Mouse (Mus musculus): Measurements from ENCODE around the gene Pnpla8.

Pnpla8 gene

DNA sequence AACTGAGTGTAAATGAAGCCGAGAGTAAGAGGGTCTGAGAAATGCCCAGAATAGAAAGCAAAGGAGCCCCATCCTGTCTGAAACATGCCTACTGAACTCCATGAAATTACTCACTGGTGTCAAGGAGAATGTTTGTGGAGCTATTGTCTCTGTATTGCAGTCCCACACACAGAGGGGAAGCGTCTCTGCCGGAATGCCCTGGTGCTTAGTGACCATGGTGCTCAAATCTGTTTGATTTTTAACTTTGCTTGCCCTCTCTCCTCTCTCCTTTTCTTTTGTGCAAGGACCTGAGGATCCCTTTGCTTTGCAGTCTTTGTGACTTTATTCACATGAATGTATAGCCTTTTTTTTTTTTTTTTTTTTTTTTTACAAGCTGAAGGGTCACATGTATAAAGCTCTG, 136.3 kb downstream of the Pnpla8 start:
- no peak for DNase-seq

DNA sequence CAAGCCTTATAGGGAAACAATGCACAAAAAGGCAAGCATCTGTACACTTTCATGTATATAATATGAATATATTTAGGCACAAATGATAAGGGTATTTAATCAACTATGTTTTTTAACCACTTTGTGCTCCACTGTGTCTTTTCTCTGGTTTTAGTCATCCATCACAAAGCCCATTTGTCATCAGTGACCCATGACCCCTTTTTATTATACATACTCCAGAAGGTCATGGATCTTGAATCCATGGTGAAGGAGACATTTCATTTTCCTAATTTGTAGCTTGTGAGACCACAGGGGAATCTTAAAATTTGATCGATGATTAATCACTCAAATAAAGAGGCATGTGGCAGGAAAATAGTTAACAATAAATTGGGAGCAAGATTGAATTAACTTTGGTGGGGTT, 136.7 kb downstream of the Pnpla8 start:
- no peak for DNase-seq

DNA sequence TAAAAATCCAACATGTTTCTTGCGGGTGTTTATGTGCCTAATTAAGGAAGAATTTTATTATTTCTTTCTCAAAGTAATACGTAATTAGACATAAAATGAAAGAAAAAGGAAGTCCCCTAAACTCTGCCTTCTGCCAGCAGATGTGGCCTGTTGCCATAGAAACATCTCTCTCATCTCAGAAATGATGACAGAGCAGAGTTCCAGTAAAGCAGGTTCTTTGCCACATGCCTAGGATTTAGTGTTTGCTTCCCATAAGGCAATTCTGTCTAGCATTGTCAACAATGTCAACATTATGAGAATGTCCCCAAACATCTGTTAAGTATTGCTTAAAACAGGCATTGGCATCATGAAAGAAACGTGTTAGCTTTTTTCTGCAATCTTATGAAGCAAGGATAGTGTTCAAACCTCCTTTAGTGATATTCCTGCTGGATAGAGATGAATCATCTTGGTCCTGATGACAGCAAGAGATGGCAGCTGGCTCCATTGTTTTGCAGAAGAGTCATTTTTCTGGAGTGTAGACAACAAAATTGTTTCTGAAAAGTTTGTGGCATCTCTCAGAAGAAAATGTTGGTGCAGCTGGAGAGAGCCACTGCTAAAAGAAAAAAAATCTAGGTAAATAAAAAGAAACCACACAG, 150.0 kb downstream of the Pnpla8 start:
- no peak for DNase-seq
